Mouse (Mus musculus) erythroblast, embryonic 14.5 days (primary cell): ENCODE measurements around the gene Agpat1. TPM values are rescaled to one million over a fixed set of nuclear protein-coding genes. Genes with fewer than 3 reads are reported as not detected.

Experiments used
- H3K27me3 ChIP-seq: 2 replicates; pipeline ENCODE4 v1.6.1; 2012; ENCODE audit warnings: inconsistent platforms; ENCODE audit not compliant: control insufficient read depth
- H3K36me3 ChIP-seq: 2 replicates; pipeline ENCODE4 v1.6.1; 2012; ENCODE audit warnings: mild to moderate bottlenecking, inconsistent platforms; ENCODE audit not compliant: control insufficient read depth
- H3K4me1 ChIP-seq: 2 replicates; pipeline ENCODE4 v1.6.1; 2012; ENCODE audit warnings: inconsistent platforms; ENCODE audit not compliant: control insufficient read depth
- H3K4me3 ChIP-seq: replicated peaks from 2 replicates; pipeline ENCODE3; 2012; ENCODE audit warnings: moderate library complexity, mild to moderate bottlenecking, inconsistent platforms
- H3K9me3 ChIP-seq: 2 replicates; pipeline ENCODE4 v1.6.1; 2012; ENCODE audit warnings: low read length, inconsistent platforms, mixed read lengths; ENCODE audit not compliant: control insufficient read depth
- GATA1 ChIP-seq: IDR thresholded peaks from 2 replicates; pipeline ENCODE4 v1.6.1; 2012; ENCODE audit warnings: low read length, inconsistent platforms, mixed read lengths
- TAL1 ChIP-seq: IDR thresholded peaks from 3 replicates; pipeline ENCODE4 v1.6.1; 2012; ENCODE audit warnings: low read length, inconsistent platforms, mixed read lengths
- polyA plus RNA-seq: library from polyadenylated mRNA; stranded (reverse); fragments of >175 nt; gene quantifications from 2 replicates; pipeline ENCODE4 v1.2.3, GENCODE M21; 2012

Agpat1 gene
- polyA plus RNA-seq, 1 experiment = 18.7 TPM

DNA sequence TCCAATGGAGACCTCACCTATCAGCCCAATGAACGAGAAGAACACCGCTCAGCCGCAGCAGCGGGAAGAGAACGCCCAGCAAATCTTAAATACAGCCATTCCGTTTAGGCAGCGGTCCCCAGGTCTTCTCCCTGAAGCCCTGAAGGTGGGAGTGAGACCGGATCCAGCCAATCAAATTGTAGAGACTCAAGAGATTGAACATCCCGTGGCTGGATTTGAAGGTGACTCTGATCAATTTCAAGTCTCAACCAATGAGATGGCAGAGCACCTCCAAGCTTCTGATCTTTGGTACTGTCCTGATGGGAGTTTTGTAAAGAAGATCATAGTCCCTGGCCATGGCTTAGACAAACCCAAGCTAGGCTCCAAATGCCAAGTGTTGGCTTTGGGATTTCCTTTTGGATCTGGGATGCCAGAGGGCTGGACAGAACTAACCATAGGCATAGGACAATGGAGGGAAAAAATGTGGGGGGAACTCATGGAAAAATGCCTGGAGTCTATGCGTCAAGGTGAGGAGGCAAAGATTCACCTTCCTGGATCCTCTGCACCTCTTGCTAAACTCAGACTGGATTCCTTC lies 41.3 kb downstream of the Agpat1 start:
- TF ChIP-seq GATA1 = no peak
- TF ChIP-seq TAL1 = no peak
- H3K4me3 ChIP-seq = peak overlapping the region; percentile 87
- peaks cover 41% of the 10 kb centered on the region for H3K4me1 ChIP-seq

DNA sequence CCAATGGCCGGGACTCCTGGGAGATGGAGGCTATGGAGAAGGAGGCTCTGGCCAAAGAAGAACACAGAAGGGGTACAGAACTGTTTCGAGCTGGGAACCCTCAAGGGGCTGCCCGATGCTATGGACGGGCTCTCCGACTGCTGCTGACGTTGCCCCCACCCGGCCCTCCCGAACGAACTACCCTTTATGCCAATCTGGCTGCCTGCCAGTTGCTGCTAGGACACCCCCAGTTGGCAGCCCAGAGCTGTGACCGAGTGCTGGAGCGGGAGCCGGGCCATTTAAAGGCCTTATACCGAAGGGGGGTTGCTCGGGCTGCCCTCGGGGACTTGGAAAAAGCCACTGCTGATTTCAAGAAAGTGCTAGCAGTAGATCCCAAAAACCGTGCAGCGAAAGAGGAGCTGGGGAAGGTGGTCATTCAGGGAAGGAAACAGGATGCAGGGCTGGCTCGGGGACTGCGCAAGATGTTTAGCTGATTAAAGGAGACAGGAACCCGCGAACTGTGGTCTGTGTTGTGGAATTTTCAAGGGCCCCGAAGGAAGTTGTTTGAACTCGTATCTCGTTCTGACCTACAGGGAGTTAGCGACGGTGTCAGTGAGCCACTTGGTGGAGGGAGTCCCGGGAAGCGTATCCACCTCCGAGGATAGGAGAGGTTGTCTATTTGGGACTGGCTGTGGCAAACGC lies 41.9 kb downstream of the Agpat1 start:
- TF ChIP-seq TAL1 (no peak), GATA1 (no peak)
- Histone ChIP-seq H3K4me3 (peak overlapping the region; percentile 87), H3K9me3 (no peaks in the 10 kb centered on the region), H3K36me3 (peaks cover 28% of the 10 kb centered on the region), H3K4me1 (peaks cover 41% of the 10 kb centered on the region), H3K27me3 (peaks cover 14% of the 10 kb centered on the region)

More for the DNA sequence above, 41.3 kb downstream of the Agpat1 start:
- Histone ChIP-seq H3K27me3 (peaks cover 17% of the 10 kb centered on the region), H3K36me3 (peaks cover 22% of the 10 kb centered on the region), H3K9me3 (no peaks in the 10 kb centered on the region)

GRCm38 (mm10) chr17:34646906-34647787 lies 43.1 kb downstream of the Agpat1 start, which contains the start of gene Atf6b:
Atf6b (plus strand) TSS chr17:34647146.
- Histone ChIP-seq H3K4me3 (peak within 1 kb of the TSS; percentile 87), H3K9me3 (no peaks in the 10 kb centered on the region), H3K27me3 (peaks cover 6% of the 10 kb centered on the region), H3K36me3 (peaks cover 40% of the 10 kb centered on the region), H3K4me1 (peaks cover 41% of the 10 kb centered on the region)
- TF ChIP-seq GATA1 = no peak

DNA sequence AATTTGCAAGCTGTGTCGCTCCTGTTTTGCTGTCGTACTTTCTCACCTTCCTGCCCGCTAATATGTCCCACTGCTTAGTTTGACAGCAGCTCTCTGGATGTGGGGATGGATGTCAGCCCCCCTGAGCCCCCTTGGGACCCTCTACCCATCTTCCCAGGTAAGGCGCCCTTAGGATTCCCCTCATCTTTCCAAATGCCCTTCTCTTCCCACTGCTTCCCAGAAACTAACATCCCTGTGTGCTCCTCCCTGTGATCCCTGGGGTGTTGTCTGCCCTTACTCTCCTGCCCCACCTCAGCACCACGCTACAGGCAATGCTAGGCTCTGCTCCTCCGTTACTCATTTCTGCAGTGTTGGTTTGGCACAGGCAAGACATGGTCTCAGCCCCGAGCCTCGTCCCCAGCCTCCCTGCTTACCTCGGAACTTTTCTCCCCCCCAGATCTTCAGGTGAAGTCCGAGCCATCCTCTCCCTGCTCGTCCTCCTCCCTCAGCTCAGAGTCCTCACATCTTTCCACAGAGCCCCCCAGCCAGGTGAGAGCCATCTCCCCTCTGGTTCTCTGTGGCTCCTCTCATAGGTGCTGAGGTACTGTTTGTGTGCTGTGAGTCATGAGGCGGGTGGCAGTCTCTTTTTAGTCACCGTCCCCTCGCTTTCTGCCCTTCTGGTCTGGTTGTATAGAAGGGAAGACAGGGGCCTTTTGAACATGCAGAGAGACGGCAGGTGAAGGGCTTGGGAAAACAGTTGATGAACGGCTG lies 44.3 kb downstream of the Agpat1 start:
- H3K4me3 ChIP-seq = peak overlapping the region; percentile 87
- no peaks in the 10 kb centered on the region for H3K27me3 ChIP-seq
- no peak for TF ChIP-seq GATA1
- no peak for TF ChIP-seq TAL1
- H3K9me3 ChIP-seq = no peaks in the 10 kb centered on the region
- peaks cover 41% of the 10 kb centered on the region for H3K4me1 ChIP-seq
- peaks cover 51% of the 10 kb centered on the region for H3K36me3 ChIP-seq

DNA sequence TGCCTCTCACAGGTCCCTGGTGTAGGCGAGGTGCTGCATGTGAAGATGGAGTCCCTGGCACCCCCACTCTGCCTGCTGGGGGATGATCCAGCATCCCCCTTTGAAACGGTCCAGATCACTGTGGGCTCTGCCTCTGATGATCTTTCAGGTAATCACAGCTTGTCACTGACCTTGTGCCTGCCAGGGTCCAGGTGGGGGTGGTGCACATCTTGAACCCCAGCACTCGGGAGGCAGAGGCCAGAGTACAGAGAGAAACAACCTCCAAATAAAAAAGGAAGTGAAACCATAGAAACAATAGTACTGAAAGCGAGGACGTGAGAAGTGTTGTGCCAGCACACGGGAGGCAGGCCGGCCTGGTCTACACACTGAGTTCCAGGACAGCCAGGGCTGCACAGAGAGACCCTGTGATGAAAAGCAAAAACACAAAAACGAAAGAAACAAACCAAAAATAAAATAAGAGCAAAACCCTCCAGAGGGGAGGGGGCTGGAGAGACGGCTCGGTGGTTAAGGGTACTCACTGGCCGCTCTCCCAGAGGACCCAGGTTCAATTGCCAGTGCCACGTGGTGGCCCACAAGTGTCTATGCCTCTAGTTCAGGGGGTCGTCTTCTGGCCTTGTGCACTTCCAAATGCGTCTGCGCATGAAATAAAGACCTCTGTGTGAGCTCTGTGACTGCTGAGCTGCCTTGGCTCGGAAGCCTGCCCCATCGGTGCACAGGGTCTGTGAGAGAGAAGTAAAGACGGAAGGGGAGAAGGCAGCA lies 45.2 kb downstream of the Agpat1 start:
- peaks cover 40% of the 10 kb centered on the region for H3K4me1 ChIP-seq
- peaks cover 59% of the 10 kb centered on the region for H3K36me3 ChIP-seq

GRCm38 (mm10) chr17:34650781-34651180 lies 46.7 kb downstream of the Agpat1 start:
- H3K27me3 ChIP-seq = no peaks in the 10 kb centered on the region
- H3K36me3 ChIP-seq = peaks cover 65% of the 10 kb centered on the region
- H3K9me3 ChIP-seq = no peaks in the 10 kb centered on the region
- peaks cover 25% of the 10 kb centered on the region for H3K4me1 ChIP-seq
- TF ChIP-seq GATA1 (no peak), TAL1 (no peak)
- H3K4me3 ChIP-seq = no peak overlapping the region

More for the DNA sequence above, 45.2 kb downstream of the Agpat1 start:
- TF ChIP-seq TAL1 = no peak
- no peak for TF ChIP-seq GATA1
- no peaks in the 10 kb centered on the region for H3K27me3 ChIP-seq
- no peaks in the 10 kb centered on the region for H3K9me3 ChIP-seq
- no peak overlapping the region for H3K4me3 ChIP-seq

- H3K4me3 ChIP-seq = no peak overlapping the region
- H3K36me3 ChIP-seq = peaks cover 65% of the 10 kb centered on the region
- no peak for TF ChIP-seq GATA1
- no peaks in the 10 kb centered on the region for H3K9me3 ChIP-seq
- peaks cover 16% of the 10 kb centered on the region for H3K4me1 ChIP-seq
- H3K27me3 ChIP-seq = 0 out of 2 replicates have a peak, but pooled peaks cover 5% of the 10 kb centered on the region
Observed at GRCm38 (mm10) chr17:34651507-34652221, 47.6 kb downstream of the Agpat1 start.

- H3K36me3 ChIP-seq = peaks cover 65% of the 10 kb centered on the region
- no peak overlapping the region for H3K4me3 ChIP-seq
- H3K9me3 ChIP-seq = no peaks in the 10 kb centered on the region
- TF ChIP-seq GATA1 (no peak), TAL1 (no peak)
- H3K4me1 ChIP-seq = peaks cover 11% of the 10 kb centered on the region
- peaks cover 12% of the 10 kb centered on the region for H3K27me3 ChIP-seq
Observed at GRCm38 (mm10) chr17:34652546-34652945, 48.5 kb downstream of the Agpat1 start.
